In genomic region chr15:97517926-97518325, GRCm38 (mm10) we compare ENCODE assay signal across 14 mouse cellular contexts.
A peak's percentile ranks its signal among the peaks of the same experiment; 100 is the strongest.
DNase-seq lines count a peak whose midpoint lies in the region; ATAC-seq and TF ChIP-seq lines count a peak whose summit lies in the region.
"Had no signal": no experiment of that assay in that cellular context is flagged by ENCODE, and none has a peak within 500 bp of the region (broad histone marks: within the 10 kb centered on the region; RNA-seq: fewer than 3 reads in every experiment).

No protein-coding gene starts in this region.

- TF ChIP-seq POLR2A in thymus, adult 2 months (IDR thresholded peaks at IDR 0.05; ENCODE audit: control insufficient read depth, extremely low read depth, insufficient read depth, low read length, poor library complexity): no peak

- DNase-seq in kidney, postnatal 14 days: peak; percentile 9
- DNase-seq in kidney, adult 11 months: no peak
- DNase-seq in adrenal gland, postnatal 14 days: peak; percentile 60
- DNase-seq in embryo, embryonic 9.5 days (ENCODE audit: extremely low spot score): peak; percentile 2
- DNase-seq in thymus, adult 2 months: no peak
- DNase-seq: lung, postnatal 10 days; thymus, adult 18-20 months had no signal

- 0 out of 2 replicates have a peak, but pooled peaks cover 5% of the 10 kb centered on the region for H3K4me1 ChIP-seq in midbrain, embryonic 15.5 days
- H3K4me1 ChIP-seq in thymus, adult 2 months (replicated peaks; ENCODE audit: control insufficient read depth, insufficient read depth, low read length): peaks cover 9% of the 10 kb centered on the region
- no peaks in the 10 kb centered on the region for H3K4me1 ChIP-seq in intestine, embryonic 15.5 days (replicated peaks)
- H3K4me1 ChIP-seq: neural tube, embryonic 12.5 days had no signal

- H3K36me3 ChIP-seq in midbrain, embryonic 15.5 days (replicated peaks): no peaks in the 10 kb centered on the region
- H3K36me3 ChIP-seq in thymus, adult 2 months (ENCODE audit: control insufficient read depth, insufficient read depth, low read length): no peaks in the 10 kb centered on the region
- H3K36me3 ChIP-seq in intestine, embryonic 15.5 days: no peaks in the 10 kb centered on the region
- H3K36me3 ChIP-seq: limb, embryonic 10.5 days; neural tube, embryonic 12.5 days had no signal

- no peak overlapping the region for H3K4me2 ChIP-seq in midbrain, embryonic 15.5 days
- H3K4me2 ChIP-seq in intestine, embryonic 15.5 days (replicated peaks): no peak overlapping the region
- H3K4me2 ChIP-seq: heart, embryonic 11.5 days; neural tube, embryonic 12.5 days had no signal

- H3K9ac ChIP-seq in midbrain, embryonic 15.5 days: no peak overlapping the region
- H3K9ac ChIP-seq in intestine, embryonic 15.5 days: no peak overlapping the region
- H3K9ac ChIP-seq: neural tube, embryonic 12.5 days had no signal

- H3K27ac ChIP-seq in midbrain, embryonic 15.5 days: peak overlapping the region; percentile 17; the same call in 1 of the 2 replicates
- H3K27ac ChIP-seq in thymus, adult 2 months (ENCODE audit: control insufficient read depth, insufficient read depth, low read length): no peak overlapping the region
- no peak overlapping the region for H3K27ac ChIP-seq in intestine, embryonic 15.5 days
- H3K27ac ChIP-seq: limb, embryonic 10.5 days; neural tube, embryonic 12.5 days had no signal

- 51% methylated on average over 10 of the region's 10 CpGs for WGBS in midbrain, embryonic 15.5 days
- WGBS in thymus, adult 2 months: 88% methylated on average over 10 of the region's 10 CpGs
- 63% methylated on average over 10 of the region's 10 CpGs for WGBS in intestine, embryonic 15.5 days

- no peak for ATAC-seq in midbrain, embryonic 15.5 days (replicated peaks)
- ATAC-seq in CD4-positive, CD25-positive, alpha-beta regulatory T cell, adult 4 months: no peak
- no peak for ATAC-seq in intestine, embryonic 15.5 days
- ATAC-seq: intestine, embryonic 16.5 days had no signal

- H3K4me3 ChIP-seq in midbrain, embryonic 15.5 days: no peak overlapping the region
- H3K4me3 ChIP-seq in thymus, adult 2 months (ENCODE audit: control insufficient read depth, insufficient read depth, low read length): no peak overlapping the region
- H3K4me3 ChIP-seq in intestine, embryonic 15.5 days (replicated peaks): no peak overlapping the region
- H3K4me3 ChIP-seq: limb, embryonic 10.5 days; neural tube, embryonic 12.5 days had no signal

- no peak for TF ChIP-seq CTCF in thymus, adult 2 months (IDR thresholded peaks at IDR 0.05; ENCODE audit: borderline replicate concordance, control insufficient read depth, extremely low read depth, insufficient read depth, low read length, poor library complexity)

- no peaks in the 10 kb centered on the region for H3K9me3 ChIP-seq in midbrain, embryonic 15.5 days
- H3K9me3 ChIP-seq in intestine, embryonic 15.5 days: no peaks in the 10 kb centered on the region
- H3K9me3 ChIP-seq: limb, embryonic 10.5 days; neural tube, embryonic 12.5 days had no signal

- no peaks in the 10 kb centered on the region for H3K27me3 ChIP-seq in midbrain, embryonic 15.5 days (replicated peaks)
- no peaks in the 10 kb centered on the region for H3K27me3 ChIP-seq in thymus, adult 2 months (ENCODE audit: control insufficient read depth, insufficient read depth, low read length)
- H3K27me3 ChIP-seq in intestine, embryonic 15.5 days (replicated peaks): no peaks in the 10 kb centered on the region
- H3K27me3 ChIP-seq: neural tube, embryonic 12.5 days had no signal

Comparison
In these comparisons a context has a peak if more than half of its experiments do, and no peak if none do; other contexts are left out.
1. DNase-seq: peak in kidney, postnatal 14 days (single experiment), adrenal gland, postnatal 14 days (single experiment) and embryo, embryonic 9.5 days (single experiment); none in kidney, adult 11 months (single experiment) and thymus, adult 2 months (single experiment).